Mouse (Mus musculus) adrenal gland, postnatal 0 days (tissue): ENCODE results near the gene Gbx1. TPM values are rescaled to one million over a fixed set of nuclear protein-coding genes. Genes with fewer than 3 reads are reported as not detected.

Experiments
- polyA plus RNA-seq: library from polyadenylated mRNA; unstranded; fragments of >200 nt; fragmentation: Nextera tagmentation; extraction: Ambion mirVana; gene quantifications from 2 replicates; pipeline ENCODE4 v1.2.1, GENCODE M21; 2015

Gene Gbx1
- polyA plus RNA-seq = 0.05 TPM in 1 of 2 replicates, not detected in the other

GRCm38 (mm10) chr5:24526889-24527230 lies at the start of gene Gbx1:
Gene Gbx1 (minus strand): TSS chr5:24527202.

GRCm38 (mm10) chr5:24556709-24557108 lies 29.7 kb upstream of the Gbx1 start, which contains the start of gene 4931409K22Rik:
Gene 4931409K22Rik (minus strand): TSS chr5:24556809.

DNA sequence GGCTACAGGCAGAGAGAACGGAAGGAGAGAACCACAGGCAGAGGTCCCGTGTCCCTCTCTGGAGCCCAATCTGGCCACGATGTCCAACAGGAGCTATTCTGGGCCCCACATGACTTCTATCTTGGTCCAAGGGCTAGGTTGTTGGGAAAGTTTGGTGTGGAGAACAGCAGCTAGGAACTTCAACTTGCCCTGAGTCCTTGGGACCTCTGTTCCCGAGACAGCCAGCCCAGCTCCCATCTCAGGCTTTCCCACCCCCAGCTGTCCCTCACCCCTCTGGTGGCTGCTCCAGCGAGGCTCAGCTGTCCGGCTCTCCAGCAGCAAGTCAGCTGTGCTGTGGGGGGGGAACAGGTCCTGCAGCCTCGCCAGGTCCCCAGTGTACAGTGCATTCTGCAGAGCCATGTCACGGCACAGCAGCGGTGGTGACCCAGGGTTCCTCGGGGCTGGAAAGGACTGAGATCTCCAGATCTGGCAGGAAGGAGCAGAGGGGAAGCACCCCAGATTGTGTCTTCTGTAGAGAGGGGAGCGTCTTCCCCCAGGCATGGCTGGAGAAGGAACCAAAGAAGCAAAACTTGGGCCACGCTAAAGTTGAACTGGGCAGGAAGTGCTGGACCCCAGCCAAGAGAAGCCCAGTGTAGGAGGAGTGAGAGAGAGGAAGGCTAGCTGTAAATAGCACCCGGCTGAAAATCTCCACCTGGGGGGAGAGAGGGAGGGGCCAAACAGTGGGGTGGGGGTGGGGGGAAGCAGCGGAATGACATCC lies 13.6 kb upstream of the Gbx1 start, which contains the start of gene Asb10:
Gene Asb10, minus strand, starts transcription at position 592 of the 757 bp plus-strand sequence.

Other genes with a start within 250 kb of the Gbx1 start
- 7.7 and 11.6 TPM in 2 replicates for gene Kcnh2, start 175.6 kb downstream of the Gbx1 start, polyA plus RNA-seq
- gene Nos3, start 162.4 kb downstream of the Gbx1 start, polyA plus RNA-seq = 2.4 and 3.8 TPM in 2 replicates
- gene Atg9b, start 135.1 kb downstream of the Gbx1 start, polyA plus RNA-seq = 0.52 and 0.80 TPM in 2 replicates
- 23.5 and 43.7 TPM in 2 replicates for gene Abcb8, start 133.5 kb downstream of the Gbx1 start, polyA plus RNA-seq
- gene Asic3, start 113.8 kb downstream of the Gbx1 start, polyA plus RNA-seq = 0.18 TPM in 1 of 2 replicates, not detected in the other
- gene Cdk5, start 103.7 kb downstream of the Gbx1 start, polyA plus RNA-seq = 45.8 and 46.7 TPM in 2 replicates
- gene Slc4a2, start 103.4 kb downstream of the Gbx1 start, polyA plus RNA-seq = 12.8 and 17.3 TPM in 2 replicates
- gene Fastk, start 81.9 kb downstream of the Gbx1 start, polyA plus RNA-seq = 61.0 and 77.2 TPM in 2 replicates
- gene Tmub1, start 79.3 kb downstream of the Gbx1 start, polyA plus RNA-seq = 16.0 and 18.8 TPM in 2 replicates
- gene Agap3, start 75.0 kb downstream of the Gbx1 start, polyA plus RNA-seq = 32.3 TPM in 2 replicates
- gene Asb10, start 13.8 kb upstream of the Gbx1 start, polyA plus RNA-seq = 0.47 and 1.9 TPM in 2 replicates
- gene 4931409K22Rik, start 29.6 kb upstream of the Gbx1 start, polyA plus RNA-seq = 0.06 TPM in 1 of 2 replicates, not detected in the other
- gene Abcf2, start 50.3 kb upstream of the Gbx1 start, polyA plus RNA-seq = 36.0 and 57.3 TPM in 2 replicates
- 21.4 and 39.4 TPM in 2 replicates for gene Chpf2, start 59.5 kb upstream of the Gbx1 start, polyA plus RNA-seq
- gene Smarcd3, start 97.2 kb upstream of the Gbx1 start, polyA plus RNA-seq = 14.8 and 15.4 TPM in 2 replicates
- 32.9 and 48.7 TPM in 2 replicates for gene Nub1, start 158.3 kb upstream of the Gbx1 start, polyA plus RNA-seq
- 6.1 and 9.7 TPM in 2 replicates for gene Wdr86, start 203.5 kb upstream of the Gbx1 start, polyA plus RNA-seq
- gene Crygn, start 230.8 kb upstream of the Gbx1 start, polyA plus RNA-seq = 4.6 and 6.3 TPM in 2 replicates